ENCODE assay signal across 9 mouse cellular contexts in the genomic region with DNA sequence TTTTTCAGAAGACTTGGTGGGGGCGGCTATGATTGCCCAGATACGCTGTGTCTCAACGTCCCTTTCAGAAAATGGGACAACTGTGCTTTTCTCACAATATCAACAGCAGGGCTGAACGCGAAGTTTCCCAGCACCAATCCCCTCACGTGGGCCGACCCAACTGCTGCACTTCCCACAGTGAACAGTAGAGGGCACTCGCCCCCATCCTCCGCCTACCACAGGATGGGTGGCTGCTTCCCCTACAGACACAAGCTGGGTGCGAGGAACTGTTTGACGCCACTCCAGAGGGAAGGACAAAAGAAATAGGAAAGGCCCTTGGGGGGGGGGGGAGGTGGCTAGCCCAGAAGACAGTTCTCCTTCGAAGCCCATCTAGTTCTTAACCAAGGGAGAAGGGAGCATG. TPM values are rescaled to one million over a fixed set of nuclear protein-coding genes. Genes with fewer than 3 reads are reported as not detected.
DNase-seq lines count a peak whose midpoint lies in the region; ATAC-seq and TF ChIP-seq lines count a peak whose summit lies in the region.
"Had no signal": no experiment of that assay in that cellular context is flagged by ENCODE, and none has a peak within 500 bp of the region (broad histone marks: within the 10 kb centered on the region; RNA-seq: fewer than 3 reads in every experiment).

No protein-coding gene starts in this region.

- in situ Hi-C loops in Patski (cut with MboI; ENCODE audit: low pct_unique_long_range_greater_than_20kb), result loop anchor here (5.0 kb wide), 1 partner anchor 35 kb away; no protein-coding TSS in a partner anchor

- peak; percentile 32 for ATAC-seq in Patski
- ATAC-seq in intestine, embryonic 15.5 days, result peak; percentile 37; the same call in 1 of the 2 replicates

- POLR2A ChIA-PET in Patski (lab: Charles Lee), result no interaction called here

- H3K9me3 ChIP-seq in intestine, embryonic 15.5 days, result no peaks in the 10 kb centered on the region
- no peaks in the 10 kb centered on the region for H3K9me3 ChIP-seq in limb, embryonic 10.5 days (replicated peaks)
- H3K9me3 ChIP-seq: embryonic facial prominence, embryonic 15.5 days had no signal

- DNase-seq in 3134 (ENCODE audit: extremely low read depth, insufficient read length, low spot score), result peak; percentile 68
- DNase-seq in Patski (ENCODE audit: low read depth, low spot score), result no peak
- DNase-seq in cerebellum, postnatal 10 days, result peak; percentile 92 to 94
- peak; percentile 87 to 89 for DNase-seq in frontal cortex, postnatal 36 days (ENCODE audit: low spot score in 2 of 2)
- peak; percentile 91 for DNase-seq in limb, embryonic 10.5 days (ENCODE audit: low spot score)
- peak; percentile 78 to 88 for DNase-seq in natural killer cell, adult 2 months (ENCODE audit: low spot score in 2 of 2)

- CTCF ChIA-PET in Patski (lab: Charles Lee), result interaction anchor here (1.0 to 2.3 kb wide), 4 partner anchors 10 to 100 kb away, joined by 3 to 5 read pairs (median 4); partner anchors contain the start of gene Pcgf2

- TF ChIP-seq CTCF in Patski (IDR thresholded peaks at IDR 0.05), result peak; percentile 92
- TF ChIP-seq CTCF in testis, adult 2 months (IDR thresholded peaks at IDR 0.05; ENCODE audit: control insufficient read depth, insufficient read depth, insufficient replicate concordance, low read depth, low read length), result peak; percentile 100

- H3K4me2 ChIP-seq in intestine, embryonic 15.5 days (replicated peaks), result no peak overlapping the region
- H3K4me2 ChIP-seq: embryonic facial prominence, embryonic 15.5 days had no signal

- no peak overlapping the region for H3K27ac ChIP-seq in intestine, embryonic 15.5 days
- H3K27ac ChIP-seq in limb, embryonic 10.5 days, result no peak overlapping the region
- no peak overlapping the region for H3K27ac ChIP-seq in testis, adult 2 months (ENCODE audit: control insufficient read depth, insufficient read depth, low read depth, low read length)
- H3K27ac ChIP-seq: embryonic facial prominence, embryonic 15.5 days had no signal

- H3K27me3 ChIP-seq in Patski, result peaks cover 3% of the 10 kb centered on the region
- H3K27me3 ChIP-seq in intestine, embryonic 15.5 days (replicated peaks), result peaks cover 48% of the 10 kb centered on the region
- H3K27me3 ChIP-seq in limb, embryonic 10.5 days (ENCODE audit: low read depth, poor library complexity, severe bottlenecking), result peaks cover 45% of the 10 kb centered on the region
- peaks cover 5% of the 10 kb centered on the region; the same call in 1 of the 2 replicates for H3K27me3 ChIP-seq in testis, adult 2 months (ENCODE audit: control insufficient read depth, insufficient read depth, low read length)

- 4% methylated on average over 12 of the region's 12 CpGs for WGBS in intestine, embryonic 15.5 days
- WGBS in limb, embryonic 10.5 days, result 3% methylated on average over 12 of the region's 12 CpGs

- H3K36me3 ChIP-seq in intestine, embryonic 15.5 days, result no peaks in the 10 kb centered on the region
- H3K36me3 ChIP-seq in limb, embryonic 10.5 days, result no peaks in the 10 kb centered on the region
- H3K36me3 ChIP-seq in testis, adult 2 months (ENCODE audit: control insufficient read depth, insufficient read depth, low read length), result no peaks in the 10 kb centered on the region
- H3K36me3 ChIP-seq: embryonic facial prominence, embryonic 15.5 days had no signal

- peaks cover 25% of the 10 kb centered on the region for H3K4me1 ChIP-seq in intestine, embryonic 15.5 days (replicated peaks)
- peaks cover 47% of the 10 kb centered on the region for H3K4me1 ChIP-seq in limb, embryonic 10.5 days
- H3K4me1 ChIP-seq in testis, adult 2 months (ENCODE audit: control insufficient read depth, insufficient read depth, low read length), result peaks cover 27% of the 10 kb centered on the region

- H3K9ac ChIP-seq in intestine, embryonic 15.5 days, result no peak overlapping the region
- H3K9ac ChIP-seq: embryonic facial prominence, embryonic 15.5 days had no signal

- TF ChIP-seq POLR2A in testis, adult 2 months (IDR thresholded peaks at IDR 0.05; ENCODE audit: control insufficient read depth, low read depth, low read length), result no peak

- no peak overlapping the region for H3K4me3 ChIP-seq in intestine, embryonic 15.5 days (replicated peaks)
- H3K4me3 ChIP-seq in limb, embryonic 10.5 days, result peak overlapping the region; percentile 4; the same call in 1 of the 2 replicates
- no peak overlapping the region for H3K4me3 ChIP-seq in testis, adult 2 months (ENCODE audit: control insufficient read depth, low read depth, low read length)
- H3K4me3 ChIP-seq: embryonic facial prominence, embryonic 15.5 days had no signal

RNA-seq across cellular contexts. Expression of gene Epop, which starts 2.4 kb away (rescaled TPM):
- polyA plus RNA-seq in Patski (2021), result 5.3 TPM
- polyA plus RNA-seq in intestine, embryonic 15.5 days (2015; fragmentation: Nextera tagmentation; extraction: Ambion mirVana), result 2.7 and 3.7 TPM in 2 replicates
- polyA plus RNA-seq in limb, embryonic 10.5 days (2016; fragmentation: Nextera tagmentation; extraction: Ambion mirVana), result 16.1 and 23.8 TPM in 2 replicates
- 0.47 and 0.58 TPM in 2 replicates for polyA plus RNA-seq in testis, adult 2 months (2012; rRNA removed)

RNA-seq across cellular contexts. Expression of gene Mllt6, which starts 31.3 kb away (rescaled TPM):
- polyA plus RNA-seq in Patski (2021), result 28.1 TPM
- 1.9 and 2.4 TPM in 2 replicates for polyA plus RNA-seq in intestine, embryonic 15.5 days (2015; fragmentation: Nextera tagmentation; extraction: Ambion mirVana)
- polyA plus RNA-seq in limb, embryonic 10.5 days (2016; fragmentation: Nextera tagmentation; extraction: Ambion mirVana), result 2.5 TPM in 2 replicates
- 7.4 and 8.2 TPM in 2 replicates for polyA plus RNA-seq in testis, adult 2 months (2012; rRNA removed)

RNA-seq across cellular contexts. Expression of gene Cisd3, which starts 53.7 kb away (rescaled TPM):
- polyA plus RNA-seq in Patski (2021), result 60.3 TPM
- 79.9 and 93.0 TPM in 2 replicates for polyA plus RNA-seq in intestine, embryonic 15.5 days (2015; fragmentation: Nextera tagmentation; extraction: Ambion mirVana)
- 9.4 and 15.3 TPM in 2 replicates for polyA plus RNA-seq in limb, embryonic 10.5 days (2016; fragmentation: Nextera tagmentation; extraction: Ambion mirVana)
- 17.6 and 17.7 TPM in 2 replicates for polyA plus RNA-seq in testis, adult 2 months (2012; rRNA removed)

RNA-seq across cellular contexts. Expression of gene Srcin1, which starts 56.0 kb away (rescaled TPM):
- 1.8 TPM for polyA plus RNA-seq in Patski (2021)
- 0.24 and 0.25 TPM in 2 replicates for polyA plus RNA-seq in intestine, embryonic 15.5 days (2015; fragmentation: Nextera tagmentation; extraction: Ambion mirVana)
- 0.24 and 0.25 TPM in 2 replicates for polyA plus RNA-seq in limb, embryonic 10.5 days (2016; fragmentation: Nextera tagmentation; extraction: Ambion mirVana)
- polyA plus RNA-seq in testis, adult 2 months (2012; rRNA removed), result 35.5 and 47.1 TPM in 2 replicates
